Mouse (Mus musculus) ES-E14 (cell line): Measurements from ENCODE around the gene Dmrtc2.

Source experiments
- CHD2 ChIP-seq: IDR thresholded peaks from 2 replicates; pipeline ENCODE4 v1.6.1; 2014; ENCODE audit warnings: mild to moderate bottlenecking, low read depth, low read length, inconsistent platforms
- ZNF384 ChIP-seq: IDR thresholded peaks from 2 replicates; pipeline ENCODE4 v1.6.1; 2012; ENCODE audit warnings: low read depth, low read length, inconsistent platforms

- TF ChIP-seq ZNF384 (no peak), CHD2 (no peak)
Measured at GRCm38 (mm10) chr7:24897224-24897623, 27.4 kb downstream of the Dmrtc2 start, which contains the start of gene Cd79a.
